Mouse (Mus musculus) brain, embryonic 14.5 days (tissue): Measurements from ENCODE around the gene Cradd.

ENCODE experiments used
- CTCF ChIP-seq: fragments of 200-500 bp; IDR thresholded peaks from 2 replicates; pipeline ENCODE4 v1.5.1; 2012; ENCODE audit warnings: inconsistent platforms, mild to moderate bottlenecking, moderate library complexity, borderline replicate concordance; ENCODE audit not compliant: insufficient read depth, insufficient read length; ENCODE audit errors: extremely low read depth
- POLR2A ChIP-seq: fragments of 200-500 bp; IDR thresholded peaks from 2 replicates; pipeline ENCODE4 v1.6.1; 2012; ENCODE audit warnings: mild to moderate bottlenecking, inconsistent platforms, borderline replicate concordance; ENCODE audit not compliant: poor library complexity, insufficient read depth, insufficient read length, severe bottlenecking; ENCODE audit errors: extremely low read depth

- TF ChIP-seq POLR2A (no peak), CTCF (no peak)
These were observed 48.4 kb downstream of the Cradd start for GRCm38 (mm10) chr10:95275488-95275887.
